Mouse (Mus musculus): ENCODE data around the gene Tubb4b. TPM values are rescaled to one million over a fixed set of nuclear protein-coding genes. Genes with fewer than 3 reads are reported as not detected.

The Tubb4b gene
- total and polyA plus RNA-seq, 3 experiments, result 183 to 1,037 (median 979) TPM

GRCm38 (mm10) chr2:25238106-25238505, 13.6 kb upstream of the Tubb4b start:
- Histone ChIP-seq H3K9ac (ENCODE audit: control insufficient read depth, low read depth, low read length, poor library complexity, severe bottlenecking) (no peak overlapping the region), H3K36me3 (ENCODE audit: control insufficient read depth in 1 of 2, insufficient read depth in 2 of 2, low read length in 2 of 2) (peaks cover 0 to 4% of the 10 kb centered on the region in 2 experiments; a peak in 1 of 4 replicates), H3K4me1 (ENCODE audit: control insufficient read depth in 1 of 2, insufficient read depth in 2 of 2, low read length in 2 of 2) (peaks cover 6 to 34% of the 10 kb centered on the region in 2 experiments), H3K27ac (ENCODE audit: control insufficient read depth, low read depth, low read length) (no peak overlapping the region), H3K79me2 (ENCODE audit: control insufficient read depth, insufficient read depth, low read length, poor library complexity) (no peaks in the 10 kb centered on the region; the same call in 1 of the 2 replicates), H3K27me3 (ENCODE audit: control insufficient read depth in 1 of 2, insufficient read depth in 2 of 2, low read length in 2 of 2) (no peaks in the 10 kb centered on the region), H3K4me3 (ENCODE audit: control insufficient read depth in 1 of 2, insufficient read depth in 1 of 2, low read depth in 2 of 2, low read length in 2 of 2) (no peak overlapping the region), H3K9me3 (replicated peaks; ENCODE audit: insufficient read depth, low read length) (no peaks in the 10 kb centered on the region)
- DNase-seq (ENCODE audit: low read depth, low spot score), result no peak
- no peak for TF ChIP-seq TBP (IDR thresholded peaks at IDR 0.05; ENCODE audit: low read depth, low read length)
- TF ChIP-seq JUND (IDR thresholded peaks at IDR 0.05; ENCODE audit: low read depth, low read length), result no peak
- no peak for TF ChIP-seq NELFE (IDR thresholded peaks at IDR 0.05; ENCODE audit: low read depth, low read length)
- TF ChIP-seq ZNF384 (IDR thresholded peaks at IDR 0.05; ENCODE audit: low read depth, low read length), result no peak
- no peak for TF ChIP-seq MAX (IDR thresholded peaks at IDR 0.05; ENCODE audit: low read length)
- TF ChIP-seq E2F4 (IDR thresholded peaks at IDR 0.05; ENCODE audit: borderline replicate concordance, low read depth, low read length), result no peak
- TF ChIP-seq POLR2A (IDR thresholded peaks at IDR 0.05; ENCODE audit: control insufficient read depth in 1 of 2, insufficient read depth in 1 of 2, low read depth in 1 of 2, low read length in 2 of 2, poor library complexity in 1 of 2), result no peak
- no peak for TF ChIP-seq MAFK (IDR thresholded peaks at IDR 0.05; ENCODE audit: borderline replicate concordance, low read depth, low read length)
- no peak for TF ChIP-seq MAZ (IDR thresholded peaks at IDR 0.05; ENCODE audit: low read depth, low read length)
- no peak for TF ChIP-seq ZKSCAN1 (IDR thresholded peaks at IDR 0.05; ENCODE audit: low read depth, low read length)
- TF ChIP-seq RCOR1 (IDR thresholded peaks at IDR 0.05; ENCODE audit: low read depth, low read length), result no peak
- TF ChIP-seq POLR2AphosphoS2 (IDR thresholded peaks at IDR 0.05; ENCODE audit: low read length), result no peak
- TF ChIP-seq HCFC1 (IDR thresholded peaks at IDR 0.05; ENCODE audit: low read depth, low read length), result no peak
- no peak for TF ChIP-seq MEF2A (IDR thresholded peaks at IDR 0.05; ENCODE audit: extremely low read depth, insufficient replicate concordance, low read depth, low read length, poor library complexity, severe bottlenecking)
- TF ChIP-seq POLR2AphosphoS5 (IDR thresholded peaks at IDR 0.05; ENCODE audit: borderline replicate concordance, low read depth, low read length), result no peak
- no peak for TF ChIP-seq USF2 (IDR thresholded peaks at IDR 0.05; ENCODE audit: borderline replicate concordance in 1 of 2, insufficient read depth in 1 of 2, low read depth in 1 of 2, low read length in 2 of 2)

GRCm38 (mm10) chr2:25237522-25237921, 13.0 kb upstream of the Tubb4b start:
- no peak for DNase-seq (ENCODE audit: low read depth, low spot score)
- Histone ChIP-seq H3K79me2 (ENCODE audit: control insufficient read depth, insufficient read depth, low read length, poor library complexity) (no peaks in the 10 kb centered on the region; the same call in 1 of the 2 replicates), H3K9me3 (replicated peaks; ENCODE audit: insufficient read depth, low read length) (no peaks in the 10 kb centered on the region), H3K36me3 (ENCODE audit: control insufficient read depth in 1 of 2, insufficient read depth in 2 of 2, low read length in 2 of 2) (peaks cover 0 to 6% of the 10 kb centered on the region in 2 experiments; a peak in 2 of 4 replicates), H3K27me3 (ENCODE audit: control insufficient read depth in 1 of 2, insufficient read depth in 2 of 2, low read length in 2 of 2) (no peaks in the 10 kb centered on the region), H3K27ac (ENCODE audit: control insufficient read depth, low read depth, low read length) (no peak overlapping the region), H3K9ac (ENCODE audit: control insufficient read depth, low read depth, low read length, poor library complexity, severe bottlenecking) (no peak overlapping the region), H3K4me1 (ENCODE audit: control insufficient read depth in 1 of 2, insufficient read depth in 2 of 2, low read length in 2 of 2) (peaks cover 6 to 35% of the 10 kb centered on the region in 2 experiments), H3K4me3 (ENCODE audit: control insufficient read depth in 1 of 2, insufficient read depth in 1 of 2, low read depth in 2 of 2, low read length in 2 of 2) (no peak overlapping the region)
- TF ChIP-seq ZNF384 (IDR thresholded peaks at IDR 0.05; ENCODE audit: low read depth, low read length), result no peak
- TF ChIP-seq JUND (IDR thresholded peaks at IDR 0.05; ENCODE audit: low read depth, low read length), result no peak
- TF ChIP-seq CHD2 (IDR thresholded peaks at IDR 0.05; ENCODE audit: low read length), result no peak
- no peak for TF ChIP-seq NRF1 (IDR thresholded peaks at IDR 0.05; ENCODE audit: insufficient read depth, low read depth, low read length, poor library complexity, severe bottlenecking)
